Mouse (Mus musculus): Measurements from ENCODE around the gene Tdrd12.

DNA sequence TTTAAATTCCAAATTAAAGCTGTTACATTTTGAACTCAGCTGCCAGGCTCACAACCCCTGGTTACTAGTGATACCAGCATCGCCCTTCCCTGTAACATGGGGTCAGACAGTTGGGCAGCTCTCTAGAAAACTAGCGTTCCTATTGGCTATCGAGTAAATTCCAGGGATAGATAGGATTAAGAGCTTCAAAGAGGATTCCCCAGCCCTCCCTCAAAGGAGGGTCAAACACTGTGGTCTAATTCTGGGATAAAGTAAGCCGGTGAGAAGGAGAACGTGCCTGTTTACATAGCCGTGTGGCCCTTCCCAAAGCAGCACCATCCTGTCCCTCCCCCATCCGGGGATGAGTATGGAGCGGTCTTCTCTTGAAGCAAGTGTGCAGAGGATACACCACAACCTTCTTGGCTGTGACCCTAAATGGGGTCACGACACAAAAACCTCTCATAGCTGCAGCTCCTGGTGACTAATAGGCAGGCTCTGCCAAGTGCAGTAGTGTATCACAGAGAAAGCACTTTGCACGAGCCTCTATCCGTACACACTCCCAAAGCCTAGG is 46.0 kb upstream of the Tdrd12 start:
- TF ChIP-seq POLR2A (IDR thresholded peaks at IDR 0.05; ENCODE audit: low read depth, low read length) (no peak), CTCF (IDR thresholded peaks at IDR 0.05; ENCODE audit: borderline replicate concordance, insufficient read depth, low read length) (no peak)
